Mouse (Mus musculus) MEL (cell line): ENCODE data around the gene Fam102a.
A peak's percentile ranks its signal among the peaks of the same experiment; 100 is the strongest.

Experiments
- CHD2 ChIP-seq: IDR thresholded peaks from 2 replicates; pipeline ENCODE4 v1.6.1; 2011; ENCODE audit warnings: low read length, improper control_type of control experiment
- CTCF ChIP-seq, 3 experiments: IDR thresholded peaks in 2 of 3; conservative IDR thresholded peaks in 1 of 3; 2 replicates each; pipeline ENCODE4 v1.5.1; 2011 to 2012; ENCODE audit warnings: low read length in 3 of 3, low read depth in 2 of 3, mild to moderate bottlenecking in 2 of 3, improper control_type of control experiment in 1 of 3, inconsistent platforms in 1 of 3, mixed read lengths in 1 of 3, moderate library complexity in 1 of 3; ENCODE audit not compliant: control insufficient read depth in 1 of 3, insufficient read depth in 1 of 3, poor library complexity in 1 of 3, severe bottlenecking in 1 of 3
- SMC3 ChIP-seq: IDR thresholded peaks from 2 replicates; pipeline ENCODE4 v1.6.1; 2011; ENCODE audit warnings: low read depth, low read length, improper control_type of control experiment

DNA sequence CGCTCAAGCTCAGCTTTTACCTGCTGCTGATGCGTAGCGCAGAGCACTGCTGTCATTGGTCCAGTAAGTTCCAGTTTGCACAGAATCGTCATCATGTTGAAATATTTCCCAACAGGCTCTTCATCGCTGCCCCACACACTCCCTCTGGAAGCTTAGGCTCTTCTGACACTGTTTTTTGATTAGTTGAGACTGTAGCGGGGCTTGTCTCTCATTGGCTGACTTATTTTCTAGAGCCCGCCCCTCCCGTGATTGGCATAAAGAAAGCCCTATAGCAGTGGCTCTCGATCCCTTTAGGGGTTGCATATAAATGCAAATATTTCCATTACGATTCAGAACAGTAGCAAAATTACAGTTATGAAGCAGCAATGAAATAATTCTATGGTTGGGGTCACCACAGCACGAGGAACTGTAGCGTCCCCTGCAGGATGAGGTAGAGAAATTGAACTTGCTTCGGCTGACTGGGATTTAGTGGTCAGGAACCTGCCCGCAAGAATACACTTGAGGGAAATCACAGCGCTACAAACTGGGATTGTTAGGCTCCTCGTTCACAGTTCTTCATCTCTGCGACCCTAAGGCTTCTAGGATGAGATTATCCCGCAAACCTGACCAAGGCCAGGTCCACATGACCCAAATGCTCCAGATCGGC is 46.4 kb downstream of the Fam102a start:
- no peak for TF ChIP-seq SMC3
- peak; percentile 72; the same call in 1 of the 2 replicates for TF ChIP-seq CHD2
- peak in 2 of 3 experiments; percentile 28 to 43; a peak in 4 of 6 replicates for TF ChIP-seq CTCF (IDR thresholded peaks at IDR 0.05 in 2 of 3, conservative IDR thresholded peaks at IDR 0.05 in 1 of 3; ENCODE audit: control insufficient read depth in 1 of 3, insufficient read depth in 1 of 3, low read depth in 2 of 3, low read length in 3 of 3, poor library complexity in 1 of 3, severe bottlenecking in 1 of 3)
